Mouse (Mus musculus) CH12.LX (cell line): Measurements from ENCODE around the gene Agxt2. TPM values are rescaled to one million over a fixed set of nuclear protein-coding genes. Genes with fewer than 3 reads are reported as not detected.

Experiments used
- DNase-seq: peaks from one replicate; pipeline ENCODE4 v3.0.0-alpha.2; 2013; ENCODE audit errors: extremely low read depth
- H3K27ac ChIP-seq: 2 replicates; pipeline ENCODE4 v1.5.1; 2012; ENCODE audit warnings: low read depth, mild to moderate bottlenecking, control low read depth, moderate library complexity; ENCODE audit not compliant: insufficient read depth
- H3K27me3 ChIP-seq: replicated peaks from 2 replicates; pipeline ENCODE3; 2012; ENCODE audit warnings: inconsistent platforms
- H3K36me3 ChIP-seq, 2 experiments: replicated peaks in 1 of 2; 2 replicates each; pipeline versions ENCODE3 to v1.6.1; 2012; ENCODE audit warnings: inconsistent platforms in 1 of 2, low read length in 1 of 2, mild to moderate bottlenecking in 1 of 2, mixed read lengths in 1 of 2, moderate library complexity in 1 of 2; ENCODE audit not compliant: control insufficient read depth in 1 of 2, insufficient read depth in 1 of 2
- H3K4me1 ChIP-seq, 2 experiments: 2 replicates each; pipeline ENCODE4 v1.6.1; 2012; ENCODE audit warnings: inconsistent platforms in 1 of 2, moderate library complexity in 1 of 2; ENCODE audit not compliant: insufficient read depth in 2 of 2, control insufficient read depth in 1 of 2
- H3K4me2 ChIP-seq: 2 replicates; pipeline ENCODE4 v1.6.1; 2012; ENCODE audit warnings: low read depth, mild to moderate bottlenecking, control low read depth; ENCODE audit not compliant: poor library complexity, insufficient read depth, severe bottlenecking
- H3K4me3 ChIP-seq, 3 experiments: fragments of 150-350 bp in 1 of 3; sonication (generic) in 1 of 3; replicated peaks in 1 of 3; 2 replicates each; pipeline versions ENCODE3 to v1.5.1; 2011 to 2012; ENCODE audit warnings: low read depth in 2 of 3, low read length in 2 of 3, mild to moderate bottlenecking in 2 of 3, moderate library complexity in 2 of 3, control low read depth in 1 of 3, improper control_type of control experiment in 1 of 3, inconsistent platforms in 1 of 3, mixed read lengths in 1 of 3; ENCODE audit not compliant: poor library complexity in 1 of 3
- H3K79me2 ChIP-seq: replicated peaks from 2 replicates; pipeline ENCODE4 v1.6.1; 2012; ENCODE audit warnings: mild to moderate bottlenecking, moderate library complexity; ENCODE audit not compliant: control insufficient read depth, poor library complexity, insufficient read depth, severe bottlenecking; ENCODE audit errors: extremely low read depth
- H3K9ac ChIP-seq: 2 replicates; pipeline ENCODE4 v1.6.1; 2012; ENCODE audit warnings: low read depth, mild to moderate bottlenecking, control low read depth, moderate library complexity; ENCODE audit not compliant: insufficient read depth
- H3K9me3 ChIP-seq: replicated peaks from 2 replicates; pipeline ENCODE3; 2012; ENCODE audit warnings: low read length, inconsistent platforms, mixed read lengths
- BHLHE40 ChIP-seq: IDR thresholded peaks from 2 replicates; pipeline ENCODE4 v1.6.1; 2011; ENCODE audit warnings: mild to moderate bottlenecking, low read depth, low read length, improper control_type of control experiment
- CHD1 ChIP-seq: IDR thresholded peaks from 2 replicates; pipeline ENCODE4 v1.6.1; 2012; ENCODE audit warnings: low read depth, low read length, improper control_type of control experiment, inconsistent platforms
- CTCF ChIP-seq, 2 experiments: IDR thresholded peaks in 1 of 2; conservative IDR thresholded peaks in 1 of 2; 2 replicates each; pipeline ENCODE4 v1.5.1; 2011 to 2012; ENCODE audit warnings: low read depth in 2 of 2, low read length in 2 of 2, improper control_type of control experiment in 1 of 2, inconsistent platforms in 1 of 2, mild to moderate bottlenecking in 1 of 2, moderate library complexity in 1 of 2
- E2F4 ChIP-seq: IDR thresholded peaks from 2 replicates; pipeline ENCODE4 v1.6.1; 2011; ENCODE audit warnings: low read depth, low read length, improper control_type of control experiment; ENCODE audit not compliant: insufficient replicate concordance
- ELF1 ChIP-seq: IDR thresholded peaks from 2 replicates; pipeline ENCODE4 v1.6.1; 2014; ENCODE audit warnings: low read depth, mild to moderate bottlenecking, inconsistent platforms, low read length, improper control_type of control experiment
- IRF4 ChIP-seq: IDR thresholded peaks from 2 replicates; pipeline ENCODE4 v1.6.1; 2014; ENCODE audit warnings: low read depth, mild to moderate bottlenecking, inconsistent platforms, low read length, improper control_type of control experiment
- JUND ChIP-seq: conservative IDR thresholded peaks from 2 replicates; pipeline ENCODE4 v1.6.1; 2011; ENCODE audit warnings: low read depth, low read length, improper control_type of control experiment
- MAX ChIP-seq: IDR thresholded peaks from 2 replicates; pipeline ENCODE4 v1.6.1; 2011; ENCODE audit warnings: low read length, improper control_type of control experiment
- MAZ ChIP-seq: IDR thresholded peaks from 2 replicates; pipeline ENCODE4 v1.6.1; 2012; ENCODE audit warnings: low read depth, mild to moderate bottlenecking, inconsistent platforms, low read length, improper control_type of control experiment, moderate library complexity
- MYC ChIP-seq: IDR thresholded peaks from 2 replicates; pipeline ENCODE4 v1.6.1; 2011; ENCODE audit warnings: low read depth, mild to moderate bottlenecking, improper control_type of control experiment, low read length
- NRF1 ChIP-seq: IDR thresholded peaks from 2 replicates; pipeline ENCODE4 v1.6.1; 2014; ENCODE audit warnings: low read depth, mild to moderate bottlenecking, inconsistent platforms, low read length, improper control_type of control experiment, moderate library complexity
- PAX5 ChIP-seq: IDR thresholded peaks from 2 replicates; pipeline ENCODE4 v1.6.1; 2012; ENCODE audit warnings: low read length, inconsistent platforms, mixed read lengths
- POLR2A ChIP-seq: IDR thresholded peaks from 2 replicates; pipeline ENCODE4 v1.6.1; 2011; ENCODE audit warnings: low read depth, mild to moderate bottlenecking, improper control_type of control experiment, low read length
- TBP ChIP-seq: conservative IDR thresholded peaks from 2 replicates; pipeline ENCODE4 v1.6.1; 2011; ENCODE audit warnings: low read depth, low read length, improper control_type of control experiment
- TCF12 ChIP-seq: IDR thresholded peaks from 2 replicates; pipeline ENCODE4 v1.6.1; 2014; ENCODE audit warnings: low read depth, mild to moderate bottlenecking, inconsistent platforms, low read length, improper control_type of control experiment
- USF2 ChIP-seq: conservative IDR thresholded peaks from 2 replicates; pipeline ENCODE4 v1.6.1; 2011; ENCODE audit warnings: low read depth, low read length, improper control_type of control experiment
- ZC3H11A ChIP-seq: IDR thresholded peaks from 2 replicates; pipeline ENCODE4 v1.6.1; 2012; ENCODE audit warnings: low read depth, mild to moderate bottlenecking, inconsistent platforms, low read length, improper control_type of control experiment
- ZMIZ1 ChIP-seq: IDR thresholded peaks from 2 replicates; pipeline ENCODE4 v1.6.1; 2012; ENCODE audit warnings: low read depth, mild to moderate bottlenecking, inconsistent platforms, low read length, improper control_type of control experiment
- dilution Hi-C: fragments of 300-500 bp; cut with MboI; formaldehyde crosslinking; loops from 2 replicates; pipeline ENCODE4 v1.14.3; 2020; ENCODE audit warnings: low sequenced_read_pairs; ENCODE audit not compliant: extremely low pct_unique_long_range_greater_than_20kb, extremely low pct_ligation_motif_present
- in situ Hi-C: fragments of 300-500 bp; cut with MboI; formaldehyde crosslinking; loops from 3 replicates; pipeline ENCODE4 v1.14.3; 2019; ENCODE audit warnings: low sequenced_read_pairs, low pct_ligation_motif_present, low pct_unique_long_range_greater_than_20kb, mixed read lengths
- polyA plus RNA-seq: library from polyadenylated mRNA; unstranded; fragments of >175 nt; gene quantifications from 2 replicates; pipeline ENCODE4 v1.2.1, GENCODE M21; 2012; ENCODE audit warnings: low read depth; ENCODE audit not compliant: insufficient read length
- total RNA-seq, 2 experiments: library from RNA; depleted of rRNA; stranded (reverse); fragments of 300-350 nt in 1 of 2; fragments of >200 nt in 1 of 2; gene quantifications; 2 replicates each; pipeline ENCODE4 v1.2.3; 2012 to 2014

Agxt2 gene
- total and polyA plus RNA-seq, 3 experiments: 0.14 TPM; not detected in 2

- dilution Hi-C loops (no loop called here), in situ Hi-C loops (no loop called here)
- no peaks in the 10 kb centered on the region for H3K27me3 ChIP-seq
- H3K36me3 ChIP-seq: peaks cover 10 to 45% of the 10 kb centered on the region in 2 experiments
- no peak overlapping the region for H3K27ac ChIP-seq
- no peak overlapping the region for H3K4me2 ChIP-seq
- no peaks in the 10 kb centered on the region for H3K79me2 ChIP-seq
- no peak overlapping the region for H3K4me3 ChIP-seq
- H3K9ac ChIP-seq: no peak overlapping the region
- H3K9me3 ChIP-seq: no peaks in the 10 kb centered on the region
- TF ChIP-seq BHLHE40: no peak
- TF ChIP-seq USF2: no peak
- no peak for TF ChIP-seq TBP
- TF ChIP-seq CTCF (conservative IDR thresholded peaks at IDR 0.05 in 1 of 2, IDR thresholded peaks at IDR 0.05 in 1 of 2; ENCODE audit: low read depth in 2 of 2, low read length in 2 of 2): no peak
- no peak for TF ChIP-seq PAX5
- TF ChIP-seq ZC3H11A: no peak
- no peak for TF ChIP-seq NRF1
- no peak for TF ChIP-seq TCF12
- no peak for TF ChIP-seq MYC
- H3K4me1 ChIP-seq: peaks cover 5 to 21% of the 10 kb centered on the region in 2 experiments
- no peak for DNase-seq
Observed at GRCm38 (mm10) chr15:10442275-10442674, 83.9 kb downstream of the Agxt2 start.

DNA sequence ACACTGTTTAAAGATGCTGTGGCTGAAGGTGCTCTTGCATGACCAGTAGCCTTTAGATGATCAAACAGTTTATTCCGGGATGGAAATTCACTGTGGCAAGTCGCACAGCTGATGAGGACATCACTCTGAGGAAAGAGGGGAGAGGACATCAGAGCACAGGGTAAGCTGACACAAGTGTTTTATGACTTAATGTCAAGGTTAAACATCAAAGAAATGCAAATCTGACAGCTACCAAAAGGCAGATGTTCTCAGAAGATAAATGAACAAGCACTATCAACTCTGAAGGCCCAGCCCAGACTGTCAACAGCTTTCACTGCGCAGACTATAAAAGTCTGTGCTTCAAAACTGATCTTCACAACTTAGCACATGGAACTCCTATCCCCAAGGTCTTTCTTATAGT, 88.8 kb downstream of the Agxt2 start:
- TF ChIP-seq ELF1 (no peak), CHD1 (no peak), JUND (no peak), MAZ (no peak), IRF4 (no peak), E2F4 (no peak), POLR2A (no peak), BHLHE40 (no peak), MYC (no peak), NRF1 (no peak), MAX (no peak), ZMIZ1 (no peak)
- Histone ChIP-seq H3K9ac (no peak overlapping the region), H3K36me3 (peaks cover 26 to 63% of the 10 kb centered on the region in 2 experiments), H3K4me1 (peaks cover 0 to 7% of the 10 kb centered on the region in 2 experiments; a peak in 2 of 4 replicates), H3K4me2 (no peak overlapping the region), H3K9me3 (no peaks in the 10 kb centered on the region), H3K4me3 (no peak overlapping the region), H3K27me3 (no peaks in the 10 kb centered on the region), H3K27ac (no peak overlapping the region), H3K79me2 (no peaks in the 10 kb centered on the region)
- DNase-seq: no peak
- in situ Hi-C loops: no loop called here
- dilution Hi-C loops: no loop called here

Other genes starting within 250 kb of the Agxt2 start
- 0.04 TPM in 1 of 2 replicates, not detected in the other for gene Prlr, start 181.3 kb upstream of the Agxt2 start, total RNA-seq (2012; rRNA removed)
- gene Prlr, start 181.3 kb upstream of the Agxt2 start, total RNA-seq (2014; rRNA removed): not detected in 2 replicates
- gene Prlr, start 181.3 kb upstream of the Agxt2 start, polyA plus RNA-seq: not detected in 2 replicates
- gene Gm21973, start 33.2 kb upstream of the Agxt2 start, total RNA-seq (2012; rRNA removed): not detected in 2 replicates
- gene Gm21973, start 33.2 kb upstream of the Agxt2 start, total RNA-seq (2014; rRNA removed): not detected in 2 replicates
- gene Gm21973, start 33.2 kb upstream of the Agxt2 start, polyA plus RNA-seq: not detected in 2 replicates
- gene Dnajc21, start 112.0 kb downstream of the Agxt2 start, total RNA-seq (2012; rRNA removed): 21.6 and 24.4 TPM in 2 replicates
- 27.6 and 28.4 TPM in 2 replicates for gene Dnajc21, start 112.0 kb downstream of the Agxt2 start, total RNA-seq (2014; rRNA removed)
- 63.2 and 67.7 TPM in 2 replicates for gene Dnajc21, start 112.0 kb downstream of the Agxt2 start, polyA plus RNA-seq
- gene Brix1, start 127.4 kb downstream of the Agxt2 start, total RNA-seq (2012; rRNA removed): 25.3 and 36.8 TPM in 2 replicates
- 93.4 and 118 TPM in 2 replicates for gene Brix1, start 127.4 kb downstream of the Agxt2 start, total RNA-seq (2014; rRNA removed)
- 354 and 355 TPM in 2 replicates for gene Brix1, start 127.4 kb downstream of the Agxt2 start, polyA plus RNA-seq
- 37.6 and 43.3 TPM in 2 replicates for gene Rad1, start 127.5 kb downstream of the Agxt2 start, total RNA-seq (2012; rRNA removed)
- 81.7 and 92.8 TPM in 2 replicates for gene Rad1, start 127.5 kb downstream of the Agxt2 start, total RNA-seq (2014; rRNA removed)
- 34.0 and 34.7 TPM in 2 replicates for gene Rad1, start 127.5 kb downstream of the Agxt2 start, polyA plus RNA-seq
- not detected in 2 replicates for gene Ttc23l, start 200.1 kb downstream of the Agxt2 start, total RNA-seq (2012; rRNA removed)
- 0.15 TPM in 1 of 2 replicates, not detected in the other for gene Ttc23l, start 200.1 kb downstream of the Agxt2 start, total RNA-seq (2014; rRNA removed)
- gene Ttc23l, start 200.1 kb downstream of the Agxt2 start, polyA plus RNA-seq: 0.16 and 0.31 TPM in 2 replicates